Mouse (Mus musculus) C2C12 (cell line): ENCODE results near the gene Nck2. TPM values are rescaled to one million over a fixed set of nuclear protein-coding genes. Genes with fewer than 3 reads are reported as not detected.

Source experiments
- H3K27me3 ChIP-seq: one replicate; pipeline ENCODE4 v1.6.1; 2011; ENCODE audit not compliant: control insufficient read depth, insufficient read depth, insufficient read length
- H3K36me3 ChIP-seq: one replicate; pipeline ENCODE4 v1.6.1; 2011; ENCODE audit not compliant: control insufficient read depth, insufficient read depth
- H3K4me3 ChIP-seq: one replicate; pipeline ENCODE4 v1.5.1; 2011; ENCODE audit warnings: mild to moderate bottlenecking, control low read depth; ENCODE audit not compliant: poor library complexity, insufficient read depth, severe bottlenecking
- H3K79me2 ChIP-seq: one replicate; pipeline ENCODE4 v1.6.1; 2011; ENCODE audit not compliant: control insufficient read depth, insufficient read depth
- H3K79me3 ChIP-seq: one replicate; pipeline ENCODE4 v1.6.1; 2011; ENCODE audit warnings: low read depth, control low read depth
- H3ac ChIP-seq: one replicate; pipeline ENCODE3; 2011; ENCODE audit warnings: low read depth; ENCODE audit not compliant: control insufficient read depth, insufficient read length
- CEBPB ChIP-seq: IDR thresholded peaks from one replicate; pipeline ENCODE4 v1.6.1; 2011; ENCODE audit warnings: low read depth, mild to moderate bottlenecking, control low read depth, moderate library complexity
- CTCF ChIP-seq: IDR thresholded peaks from one replicate; pipeline ENCODE4 v1.5.1; 2011; ENCODE audit not compliant: control insufficient read depth, insufficient read depth, insufficient read length
- FOSL1 ChIP-seq: IDR thresholded peaks from one replicate; pipeline ENCODE4 v1.8.0; 2011; ENCODE audit warnings: mild to moderate bottlenecking, low read length; ENCODE audit not compliant: poor library complexity, insufficient read depth, severe bottlenecking
- MAX ChIP-seq: IDR thresholded peaks from one replicate; pipeline ENCODE4 v1.6.1; 2011; ENCODE audit warnings: mild to moderate bottlenecking, control low read depth
- MYOD1 ChIP-seq: IDR thresholded peaks from one replicate; pipeline ENCODE4 v1.6.1; 2011; ENCODE audit warnings: low read depth; ENCODE audit not compliant: control insufficient read depth, insufficient read length
- MYOG ChIP-seq: IDR thresholded peaks from one replicate; pipeline ENCODE4 v1.6.1; 2011; ENCODE audit not compliant: control insufficient read depth, insufficient read length; ENCODE audit errors: extremely low read depth
- USF1 ChIP-seq: IDR thresholded peaks from one replicate; pipeline ENCODE4 v1.6.1; 2011; ENCODE audit warnings: low read depth, mild to moderate bottlenecking, control low read depth, moderate library complexity
- polyA plus RNA-seq: library from polyadenylated mRNA; unstranded; fragments of >200 nt; fragmentation: generic; extraction: Trizol; gene quantifications from one replicate; pipeline ENCODE4 v1.2.1, GENCODE M21; 2012; ENCODE audit warnings: missing spikeins

Gene Nck2
- polyA plus RNA-seq, 1 experiment, result 18.0 TPM

DNA sequence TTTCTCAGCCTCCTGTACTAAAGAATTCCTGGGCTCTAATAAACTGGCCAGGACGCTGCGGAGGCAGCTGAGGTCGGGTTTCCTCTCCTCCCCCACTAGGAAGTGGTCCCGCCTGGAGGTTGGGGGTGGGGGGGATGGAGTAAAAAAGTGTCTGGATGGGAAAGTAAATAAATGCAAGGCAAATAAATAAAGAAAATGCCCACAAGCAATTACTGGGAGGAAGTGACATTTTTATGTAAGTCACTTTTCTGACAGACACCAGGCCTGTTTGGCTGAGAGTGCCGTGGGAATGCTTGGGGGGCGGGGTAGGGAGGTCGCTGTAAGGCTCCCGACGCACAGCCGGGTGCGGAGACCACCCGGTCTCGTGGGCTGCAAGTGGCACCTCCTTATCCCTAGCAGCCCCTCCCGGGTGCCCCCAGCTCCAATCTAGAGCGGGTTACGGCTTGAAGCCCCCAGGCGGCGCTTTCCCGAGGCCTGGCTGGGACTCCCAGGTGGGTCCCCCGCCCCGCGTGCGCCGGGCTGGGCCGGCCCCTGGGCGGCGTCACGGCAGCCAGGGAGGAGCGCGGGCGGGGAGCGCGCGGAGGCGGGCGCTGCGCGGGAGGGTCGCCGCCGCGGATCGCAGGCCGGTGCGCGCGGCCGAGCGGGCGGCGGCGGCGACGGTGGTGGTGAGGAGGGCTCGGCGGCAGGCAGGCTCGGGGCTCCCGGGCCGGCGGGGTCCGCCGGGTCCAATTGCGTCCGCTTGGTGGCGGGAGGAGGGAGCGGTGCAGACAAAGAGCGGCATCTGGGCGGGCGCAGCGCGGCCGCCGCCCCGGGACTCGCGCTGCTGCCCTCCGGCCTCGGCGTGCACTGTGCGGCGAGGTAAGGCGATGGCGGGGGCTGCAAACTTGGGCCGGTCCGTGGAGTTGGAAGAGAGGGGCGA lies 1.1 kb downstream of the Nck2 start:
- H3K36me3 ChIP-seq, result peaks cover 3% of the 10 kb centered on the region
- peaks cover 45% of the 10 kb centered on the region for H3K79me2 ChIP-seq
- peak overlapping the region; percentile 60 for H3K4me3 ChIP-seq
- H3ac ChIP-seq, result peak overlapping the region; percentile 98
- TF ChIP-seq FOSL1 (no peak), CTCF (no peak), MYOG (no peak), USF1 (no peak), MAX (no peak), CEBPB (no peak), MYOD1 (no peak)
- H3K27me3 ChIP-seq, result no peaks in the 10 kb centered on the region
- peaks cover 33% of the 10 kb centered on the region for H3K79me3 ChIP-seq

DNA sequence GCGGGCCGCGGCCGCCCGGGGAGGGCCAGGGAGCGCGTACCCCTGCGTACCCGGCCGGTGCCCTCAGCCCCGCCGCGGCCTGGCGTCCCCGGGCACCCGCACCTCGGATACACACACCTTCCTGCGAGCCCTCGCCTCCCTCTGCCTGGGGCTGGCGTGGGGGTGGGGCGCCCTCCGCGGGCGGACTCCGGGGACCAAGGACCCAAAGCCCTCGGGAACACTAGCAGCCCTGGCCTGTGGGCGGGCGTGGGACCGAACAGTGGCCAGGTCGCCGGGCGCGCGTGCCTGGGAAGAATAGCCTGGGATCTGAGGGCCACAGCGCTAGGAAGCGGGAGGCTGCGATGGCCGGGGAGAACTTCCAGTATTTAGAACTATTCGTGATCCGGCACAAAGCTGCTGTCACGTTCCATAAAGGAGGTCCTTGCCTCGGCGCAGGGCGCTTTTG lies 1.7 kb downstream of the Nck2 start:
- Histone ChIP-seq H3K79me3 (peaks cover 36% of the 10 kb centered on the region), H3K79me2 (peaks cover 52% of the 10 kb centered on the region), H3ac (peak overlapping the region; percentile 98), H3K27me3 (no peaks in the 10 kb centered on the region), H3K4me3 (peak overlapping the region; percentile 60), H3K36me3 (peaks cover 3% of the 10 kb centered on the region)
- TF ChIP-seq MYOD1 (no peak), CEBPB (no peak)

DNA sequence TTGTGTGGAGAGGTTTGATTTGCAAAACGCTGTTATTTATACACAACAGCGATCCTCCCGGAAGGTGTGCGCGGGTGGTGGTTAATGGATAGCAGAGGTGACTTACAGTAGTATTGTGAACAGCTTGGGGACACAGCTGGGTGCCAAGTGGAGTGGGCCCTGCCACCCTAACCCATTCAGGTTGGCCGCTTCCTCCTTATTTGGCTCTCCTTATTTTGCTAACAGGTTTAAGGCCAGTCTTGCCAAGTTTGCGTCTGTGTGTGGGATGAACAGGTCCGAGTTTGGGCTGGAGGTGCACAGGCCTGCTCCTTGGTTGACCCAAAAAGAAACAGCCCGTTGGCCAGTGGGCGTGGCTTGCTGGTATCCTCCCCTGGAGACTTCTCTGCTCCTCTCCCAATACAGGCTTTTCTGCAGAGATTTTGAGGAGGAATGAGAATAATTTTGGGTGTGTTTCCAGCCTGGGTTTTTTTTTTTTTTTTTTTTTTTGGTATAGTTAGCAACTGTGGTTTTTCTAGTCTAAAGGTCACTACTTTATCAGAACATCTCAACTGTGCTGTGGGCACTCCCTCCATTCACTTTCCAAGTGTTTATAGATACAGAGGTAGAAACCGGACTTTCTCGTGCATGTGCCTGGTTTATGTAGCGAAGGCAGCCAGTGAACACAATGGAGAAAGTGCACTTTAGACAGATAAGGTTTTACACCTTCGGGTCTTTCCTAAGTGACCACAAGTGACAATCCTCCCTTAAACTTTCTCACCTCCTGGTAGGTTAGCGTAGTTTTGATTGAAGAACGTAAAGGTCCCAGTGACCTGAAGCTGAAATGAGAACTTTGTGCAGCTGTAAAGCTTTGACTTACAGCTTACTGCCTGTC lies 2.6 kb downstream of the Nck2 start:
- TF ChIP-seq CTCF, result no peak
- TF ChIP-seq MYOD1, result no peak
- no peak for TF ChIP-seq USF1
- TF ChIP-seq CEBPB, result no peak
- no peak for TF ChIP-seq FOSL1
- TF ChIP-seq MYOG, result no peak
- TF ChIP-seq MAX, result no peak
- Histone ChIP-seq H3K36me3 (peaks cover 3% of the 10 kb centered on the region), H3K79me3 (peaks cover 43% of the 10 kb centered on the region), H3K4me3 (peak overlapping the region; percentile 60), H3K27me3 (no peaks in the 10 kb centered on the region), H3ac (peak overlapping the region; percentile 98), H3K79me2 (peaks cover 60% of the 10 kb centered on the region)

DNA sequence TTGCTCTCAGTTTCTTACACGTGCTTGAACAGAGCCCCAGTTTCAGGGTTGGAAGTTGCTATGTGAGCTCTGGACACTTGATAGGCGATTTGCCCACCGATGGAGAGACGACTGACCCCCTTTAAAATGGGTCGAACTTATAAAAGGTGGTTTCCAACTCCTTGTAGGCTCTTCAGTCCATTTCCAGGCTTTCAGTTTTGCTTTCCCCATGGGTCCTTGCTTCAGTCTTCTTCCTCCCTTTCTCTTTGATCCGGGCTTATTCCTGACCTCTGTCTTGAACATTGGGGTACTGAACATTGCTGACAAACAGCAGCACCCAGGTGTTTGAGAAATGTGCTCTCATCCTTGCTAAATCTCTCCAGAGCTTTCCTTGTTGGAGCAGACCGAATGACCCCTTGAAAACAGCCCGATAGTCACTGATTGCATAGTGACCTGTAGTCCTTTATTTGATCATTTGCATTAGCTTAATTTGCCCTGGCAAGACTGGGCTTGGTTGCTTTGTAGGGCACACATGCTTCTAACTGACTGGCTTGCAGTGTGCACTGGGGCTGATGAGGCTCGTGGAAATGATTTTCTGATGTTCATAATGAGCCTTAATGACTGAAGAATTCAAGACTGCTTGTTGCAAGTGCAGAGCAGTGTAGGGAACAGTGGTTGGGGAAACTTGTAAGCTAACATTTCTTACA lies 3.4 kb downstream of the Nck2 start:
- H3K36me3 ChIP-seq, result peaks cover 3% of the 10 kb centered on the region
- H3K4me3 ChIP-seq, result no peak overlapping the region
- no peak for TF ChIP-seq MYOD1
- TF ChIP-seq CEBPB, result no peak
- no peak for TF ChIP-seq CTCF
- TF ChIP-seq MYOG, result no peak
- peaks cover 68% of the 10 kb centered on the region for H3K79me2 ChIP-seq
- H3ac ChIP-seq, result no peak overlapping the region
- H3K27me3 ChIP-seq, result no peaks in the 10 kb centered on the region
- H3K79me3 ChIP-seq, result peaks cover 48% of the 10 kb centered on the region

DNA sequence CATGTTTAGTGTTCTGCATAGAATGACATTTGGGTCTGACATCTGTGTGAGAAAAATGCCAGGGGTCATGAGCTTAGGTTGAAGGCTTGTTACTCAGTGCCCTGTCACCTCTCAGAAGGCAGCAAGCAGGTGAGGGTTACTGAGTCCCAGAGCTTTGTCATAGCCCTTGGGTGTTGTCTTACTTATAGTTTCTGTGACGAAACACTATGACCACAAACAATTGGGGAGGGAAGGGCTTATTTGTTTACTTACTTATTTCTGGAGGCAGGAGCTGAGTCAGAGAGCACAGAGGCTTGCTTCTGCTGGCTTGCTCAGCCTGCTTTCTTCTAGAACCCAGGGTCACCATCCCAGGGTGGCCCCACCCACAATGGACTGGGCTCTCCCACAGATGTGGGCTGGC lies 6.4 kb downstream of the Nck2 start:
- peaks cover 3% of the 10 kb centered on the region for H3K36me3 ChIP-seq
- H3K79me3 ChIP-seq, result peaks cover 63% of the 10 kb centered on the region
- TF ChIP-seq MAX, result no peak
- no peak for TF ChIP-seq USF1
- no peak for TF ChIP-seq CEBPB
- no peak for TF ChIP-seq CTCF
- no peak for TF ChIP-seq MYOD1
- TF ChIP-seq MYOG, result no peak
- TF ChIP-seq FOSL1, result no peak
- no peaks in the 10 kb centered on the region for H3K27me3 ChIP-seq
- H3K79me2 ChIP-seq, result peaks cover 98% of the 10 kb centered on the region
- no peak overlapping the region for H3ac ChIP-seq
- no peak overlapping the region for H3K4me3 ChIP-seq
